Mouse (Mus musculus): ENCODE data around the gene Angel2.
A peak's percentile ranks its signal among the peaks of the same experiment; 100 is the strongest.

Angel2 gene

DNA sequence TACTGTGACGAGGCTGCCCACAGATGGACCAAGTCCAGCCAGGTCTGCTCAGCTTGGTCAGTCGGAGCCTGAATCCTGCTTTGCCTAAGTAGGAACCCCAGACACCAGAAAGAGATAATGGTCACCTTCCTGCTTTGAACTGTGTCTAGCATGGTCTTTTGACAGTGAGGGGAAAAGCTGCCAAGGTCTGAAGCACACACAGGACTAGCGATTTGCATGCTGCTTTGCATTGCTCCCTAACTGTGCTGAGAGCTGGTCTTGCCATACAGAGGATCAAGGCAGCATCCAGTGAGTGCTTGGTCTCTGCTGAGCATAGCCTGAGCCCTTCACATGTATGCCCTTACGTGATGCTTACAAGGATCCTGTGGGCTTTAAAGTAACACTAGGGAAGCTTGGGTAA, 56.5 kb downstream of the Angel2 start:
- DNase-seq = no peak

DNA sequence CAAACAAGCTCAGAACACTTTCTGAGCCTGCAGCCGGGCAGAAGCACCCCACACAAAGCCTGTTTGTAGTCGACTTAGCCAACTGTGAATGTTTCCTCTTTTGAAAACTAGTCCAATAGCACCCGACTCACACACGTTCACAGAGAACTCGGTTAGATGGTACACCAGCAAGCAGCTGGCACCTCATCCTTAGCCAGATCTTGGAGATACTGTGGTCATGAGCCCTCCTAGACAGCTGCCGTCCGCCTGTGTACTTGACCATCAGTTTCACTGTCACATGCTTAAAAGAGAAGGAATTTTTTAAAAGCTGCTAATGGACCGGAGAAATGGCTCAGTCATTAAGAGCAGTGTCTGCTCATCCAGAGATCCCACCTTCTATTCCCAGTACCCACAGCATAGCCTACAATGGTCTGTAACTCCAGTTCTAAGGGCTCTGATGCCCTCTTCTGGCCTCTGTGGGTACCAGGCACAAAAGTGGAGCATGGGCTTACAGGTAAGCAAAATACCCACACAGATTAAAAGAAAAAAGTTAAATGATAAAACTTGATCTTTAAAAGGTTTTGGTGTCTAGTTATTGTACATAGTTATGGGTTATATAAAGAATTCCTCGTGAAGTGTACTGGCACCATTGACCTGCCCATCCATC, 64.6 kb downstream of the Angel2 start:
- peak; percentile 7 for DNase-seq

DNA sequence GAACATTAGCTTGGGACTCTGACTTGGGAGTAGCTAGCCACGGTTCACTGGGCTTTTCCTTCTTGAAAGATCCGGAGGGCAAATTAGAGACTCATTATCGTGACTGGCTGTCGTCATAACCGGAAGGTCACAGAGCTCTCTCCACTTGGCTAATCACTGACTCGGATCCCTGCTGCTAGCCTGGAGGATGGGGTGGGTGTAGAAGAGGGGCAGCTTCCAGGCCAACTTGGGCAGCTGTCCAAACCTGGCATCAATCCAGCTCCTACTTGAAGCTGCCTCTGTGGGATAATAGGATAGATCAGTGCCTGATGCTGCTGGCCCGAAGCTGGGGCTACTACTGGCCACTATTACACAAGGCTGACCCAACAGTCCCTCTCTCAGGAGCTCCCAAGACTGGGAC, 70.6 kb downstream of the Angel2 start:
- no peak for DNase-seq

- no peak for DNase-seq
Observed at GRCm38 (mm10) chr1:190996346-190996877, 71.5 kb downstream of the Angel2 start.
